Mouse (Mus musculus): Measurements from ENCODE around the gene Ccdc6. TPM values are rescaled to one million over a fixed set of nuclear protein-coding genes. Genes with fewer than 3 reads are reported as not detected.

Gene Ccdc6
- polyA plus RNA-seq, 1 experiment from 2014 or later, result 22.6 TPM

- peak; percentile 32; the same call in 1 of the 2 replicates for ATAC-seq (ENCODE audit: insufficient number of reproducible peaks, low FRiP score, low TSS enrichment, low read depth)
- H3K4me1 ChIP-seq (ENCODE audit: control insufficient read depth, insufficient read depth, low read length), result peaks cover 14% of the 10 kb centered on the region
Measured at GRCm38 (mm10) chr10:70097911-70098569, 1.1 kb downstream of the Ccdc6 start.

GRCm38 (mm10) chr10:70098626-70099025 lies 1.7 kb downstream of the Ccdc6 start:
- DNase-seq (ENCODE audit: low spot score), result peak; percentile 25
- 0 out of 2 replicates have a peak overlapping the region, but pooled peaks have one; percentile 27 for H3K9ac ChIP-seq (ENCODE audit: low read length)
- WGBS, result 10% methylated on average over 6 of the region's 6 CpGs
- no peak overlapping the region for H3K27ac ChIP-seq (replicated peaks; ENCODE audit: low read depth, low read length)
- H3K36me3 ChIP-seq (ENCODE audit: control insufficient read depth, insufficient read depth, low read length), result peaks cover 3% of the 10 kb centered on the region; the same call in 1 of the 2 replicates
- no peak for ATAC-seq (ENCODE audit: insufficient number of reproducible peaks, low FRiP score, low TSS enrichment, low read depth)
- H3K4me2 ChIP-seq (ENCODE audit: low read depth, severe bottlenecking), result peak overlapping the region; percentile 83
- H3K9me3 ChIP-seq (ENCODE audit: control insufficient read depth, low read length), result peaks cover 3% of the 10 kb centered on the region; the same call in 1 of the 2 replicates
- peak overlapping the region; percentile 95 for H3K4me3 ChIP-seq (ENCODE audit: low read depth, low read length)
- H3K27me3 ChIP-seq (ENCODE audit: control insufficient read depth, insufficient read depth, low read length), result no peaks in the 10 kb centered on the region
- peaks cover 14% of the 10 kb centered on the region for H3K4me1 ChIP-seq (ENCODE audit: control insufficient read depth, insufficient read depth, low read length)

More at GRCm38 (mm10) chr10:70097911-70098569, 1.1 kb downstream of the Ccdc6 start:
- H3K4me2 ChIP-seq (ENCODE audit: low read depth, severe bottlenecking), result peak overlapping the region; percentile 83
- peak; percentile 64 for DNase-seq (ENCODE audit: low spot score)
- H3K27ac ChIP-seq (replicated peaks; ENCODE audit: low read depth, low read length), result no peak overlapping the region
- peak overlapping the region; percentile 87 for H3K9ac ChIP-seq (ENCODE audit: low read length)
- H3K27me3 ChIP-seq (ENCODE audit: control insufficient read depth, insufficient read depth, low read length), result no peaks in the 10 kb centered on the region
- WGBS, result under 1% methylated on average over 29 of the region's 29 CpGs
- peaks cover 3% of the 10 kb centered on the region; the same call in 1 of the 2 replicates for H3K36me3 ChIP-seq (ENCODE audit: control insufficient read depth, insufficient read depth, low read length)
- peaks cover 3% of the 10 kb centered on the region; the same call in 1 of the 2 replicates for H3K9me3 ChIP-seq (ENCODE audit: control insufficient read depth, low read length)
- H3K4me3 ChIP-seq (ENCODE audit: low read depth, low read length), result peak overlapping the region; percentile 95

GRCm38 (mm10) chr10:70099052-70099451 lies 2.1 kb downstream of the Ccdc6 start:
- Histone ChIP-seq H3K4me2 (ENCODE audit: low read depth, severe bottlenecking) (peak overlapping the region; percentile 83), H3K4me1 (ENCODE audit: control insufficient read depth, insufficient read depth, low read length) (peaks cover 14% of the 10 kb centered on the region), H3K9ac (ENCODE audit: low read length) (0 out of 2 replicates have a peak overlapping the region, but pooled peaks have one; percentile 27), H3K9me3 (ENCODE audit: control insufficient read depth, low read length) (peaks cover 3% of the 10 kb centered on the region; the same call in 1 of the 2 replicates), H3K27ac (replicated peaks; ENCODE audit: low read depth, low read length) (no peak overlapping the region), H3K4me3 (ENCODE audit: low read depth, low read length) (peak overlapping the region; percentile 95), H3K27me3 (ENCODE audit: control insufficient read depth, insufficient read depth, low read length) (no peaks in the 10 kb centered on the region), H3K36me3 (ENCODE audit: control insufficient read depth, insufficient read depth, low read length) (peaks cover 3% of the 10 kb centered on the region; the same call in 1 of the 2 replicates)
- DNase-seq (ENCODE audit: low spot score) (peak; percentile 26), ATAC-seq (ENCODE audit: insufficient number of reproducible peaks, low FRiP score, low TSS enrichment, low read depth) (no peak)
- WGBS, result 11% methylated on average over 8 of the region's 8 CpGs

GRCm38 (mm10) chr10:70102086-70102485 lies 5.2 kb downstream of the Ccdc6 start:
- Histone ChIP-seq H3K9me3 (ENCODE audit: control insufficient read depth, low read length) (peaks cover 3% of the 10 kb centered on the region; the same call in 1 of the 2 replicates), H3K4me1 (ENCODE audit: control insufficient read depth, insufficient read depth, low read length) (peaks cover 14% of the 10 kb centered on the region), H3K27me3 (ENCODE audit: control insufficient read depth, insufficient read depth, low read length) (no peaks in the 10 kb centered on the region), H3K4me2 (ENCODE audit: low read depth, severe bottlenecking) (no peak overlapping the region), H3K36me3 (ENCODE audit: control insufficient read depth, insufficient read depth, low read length) (peaks cover 3% of the 10 kb centered on the region; the same call in 1 of the 2 replicates), H3K27ac (replicated peaks; ENCODE audit: low read depth, low read length) (no peak overlapping the region), H3K9ac (ENCODE audit: low read length) (no peak overlapping the region), H3K4me3 (ENCODE audit: low read depth, low read length) (no peak overlapping the region)
- ATAC-seq (ENCODE audit: insufficient number of reproducible peaks, low FRiP score, low TSS enrichment, low read depth), result no peak
- DNase-seq (ENCODE audit: low spot score), result no peak
- WGBS, result 98% methylated on average over 4 of the region's 4 CpGs

GRCm38 (mm10) chr10:70108016-70108415 lies 11.1 kb downstream of the Ccdc6 start:
- peaks cover 3% of the 10 kb centered on the region; the same call in 1 of the 2 replicates for H3K4me1 ChIP-seq (ENCODE audit: control insufficient read depth, insufficient read depth, low read length)

GRCm38 (mm10) chr10:70109974-70110373 lies 13.1 kb downstream of the Ccdc6 start:
- 0 out of 2 replicates have a peak overlapping the region, but pooled peaks have one; percentile 26 for H3K27ac ChIP-seq (replicated peaks; ENCODE audit: low read depth, low read length)
- no peaks in the 10 kb centered on the region for H3K36me3 ChIP-seq (ENCODE audit: control insufficient read depth, insufficient read depth, low read length)
- H3K27me3 ChIP-seq (ENCODE audit: control insufficient read depth, insufficient read depth, low read length), result no peaks in the 10 kb centered on the region
- H3K9me3 ChIP-seq (ENCODE audit: control insufficient read depth, low read length), result no peaks in the 10 kb centered on the region
- no peak overlapping the region for H3K9ac ChIP-seq (ENCODE audit: low read length)
- H3K4me1 ChIP-seq (ENCODE audit: control insufficient read depth, insufficient read depth, low read length), result peaks cover 3% of the 10 kb centered on the region; the same call in 1 of the 2 replicates
- H3K4me2 ChIP-seq (ENCODE audit: low read depth, severe bottlenecking), result no peak overlapping the region
- no peak overlapping the region for H3K4me3 ChIP-seq (ENCODE audit: low read depth, low read length)
- 64% methylated on average over 5 of the region's 5 CpGs for WGBS
- DNase-seq (ENCODE audit: low spot score), result no peak
- ATAC-seq (ENCODE audit: insufficient number of reproducible peaks, low FRiP score, low TSS enrichment, low read depth), result 0 out of 2 replicates have a peak, but pooled peaks have one; percentile 50

More at GRCm38 (mm10) chr10:70108016-70108415, 11.1 kb downstream of the Ccdc6 start:
- Histone ChIP-seq H3K27ac (replicated peaks; ENCODE audit: low read depth, low read length) (no peak overlapping the region), H3K27me3 (ENCODE audit: control insufficient read depth, insufficient read depth, low read length) (no peaks in the 10 kb centered on the region), H3K4me2 (ENCODE audit: low read depth, severe bottlenecking) (no peak overlapping the region), H3K36me3 (ENCODE audit: control insufficient read depth, insufficient read depth, low read length) (no peaks in the 10 kb centered on the region), H3K4me3 (ENCODE audit: low read depth, low read length) (no peak overlapping the region), H3K9ac (ENCODE audit: low read length) (no peak overlapping the region), H3K9me3 (ENCODE audit: control insufficient read depth, low read length) (no peaks in the 10 kb centered on the region)
- no peak for DNase-seq (ENCODE audit: low spot score)
- 65% methylated on average over 13 of the region's 13 CpGs for whole genome bisulfite sequencing
- no peak for ATAC-seq (ENCODE audit: insufficient number of reproducible peaks, low FRiP score, low TSS enrichment, low read depth)

- Histone ChIP-seq H3K4me3 (ENCODE audit: low read depth, low read length) (no peak overlapping the region), H3K4me1 (ENCODE audit: control insufficient read depth, insufficient read depth, low read length) (no peaks in the 10 kb centered on the region; the same call in 1 of the 2 replicates), H3K27me3 (ENCODE audit: control insufficient read depth, insufficient read depth, low read length) (no peaks in the 10 kb centered on the region), H3K4me2 (ENCODE audit: low read depth, severe bottlenecking) (no peak overlapping the region), H3K36me3 (ENCODE audit: control insufficient read depth, insufficient read depth, low read length) (no peaks in the 10 kb centered on the region), H3K9ac (ENCODE audit: low read length) (no peak overlapping the region), H3K27ac (replicated peaks; ENCODE audit: low read depth, low read length) (no peak overlapping the region), H3K9me3 (ENCODE audit: control insufficient read depth, low read length) (no peaks in the 10 kb centered on the region)
- DNase-seq (ENCODE audit: low spot score) (no peak), ATAC-seq (ENCODE audit: insufficient number of reproducible peaks, low FRiP score, low TSS enrichment, low read depth) (no peak)
- WGBS, result 92% methylated on average over 7 of the region's 7 CpGs
Measured at GRCm38 (mm10) chr10:70110815-70111214, 13.9 kb downstream of the Ccdc6 start.

- H3K4me1 ChIP-seq (ENCODE audit: control insufficient read depth, insufficient read depth, low read length), result no peaks in the 10 kb centered on the region; the same call in 1 of the 2 replicates
- no peak overlapping the region for H3K4me2 ChIP-seq (ENCODE audit: low read depth, severe bottlenecking)
- no peak for DNase-seq (ENCODE audit: low spot score)
- H3K27ac ChIP-seq (replicated peaks; ENCODE audit: low read depth, low read length), result no peak overlapping the region
- no peak for ATAC-seq (ENCODE audit: insufficient number of reproducible peaks, low FRiP score, low TSS enrichment, low read depth)
- H3K4me3 ChIP-seq (ENCODE audit: low read depth, low read length), result no peak overlapping the region
- H3K36me3 ChIP-seq (ENCODE audit: control insufficient read depth, insufficient read depth, low read length), result no peaks in the 10 kb centered on the region
- 85% methylated on average over 6 of the region's 6 CpGs for WGBS
- no peak overlapping the region for H3K9ac ChIP-seq (ENCODE audit: low read length)
- no peaks in the 10 kb centered on the region for H3K9me3 ChIP-seq (ENCODE audit: control insufficient read depth, low read length)
- no peaks in the 10 kb centered on the region for H3K27me3 ChIP-seq (ENCODE audit: control insufficient read depth, insufficient read depth, low read length)
Measured at GRCm38 (mm10) chr10:70111643-70112042, 14.7 kb downstream of the Ccdc6 start.
